Mouse (Mus musculus): ENCODE results near the gene Plcb2. TPM values are rescaled to one million over a fixed set of nuclear protein-coding genes. Genes with fewer than 3 reads are reported as not detected.
A peak's percentile ranks its signal among the peaks of the same experiment; 100 is the strongest.

Plcb2 gene
- polyA plus RNA-seq, 1 experiment from 2014 or later, result 1.4 TPM

- H3K9ac ChIP-seq (ENCODE audit: low read depth, low read length), result peak within 1 kb of the TSS; percentile 50
- H3K27ac ChIP-seq, result peak within 1 kb of the TSS; percentile 92
- H3K9me3 ChIP-seq (replicated peaks; ENCODE audit: low read length), result no peaks in the 10 kb centered on the region
- DNase-seq (ENCODE audit: low spot score) (peak; percentile 88), ATAC-seq (replicated peaks; ENCODE audit: low FRiP score, low read depth) (peak; percentile 80)
- WGBS, result 6% methylated on average over 29 of the region's 29 CpGs
- peak within 1 kb of the TSS; percentile 53 for H3K4me2 ChIP-seq (ENCODE audit: low read length)
- 0 out of 2 replicates have a peak, but pooled peaks cover 3% of the 10 kb centered on the region for H3K27me3 ChIP-seq (ENCODE audit: insufficient read depth, low read length)
- H3K4me1 ChIP-seq (replicated peaks; ENCODE audit: insufficient read depth, low read length), result peaks cover 23% of the 10 kb centered on the region
- H3K36me3 ChIP-seq (ENCODE audit: insufficient read depth, low read length), result no peaks in the 10 kb centered on the region
- peak within 1 kb of the TSS; percentile 22; the same call in 1 of the 2 replicates for H3K4me3 ChIP-seq (replicated peaks; ENCODE audit: low read depth, low read length)
- TF ChIP-seq CTCF (IDR thresholded peaks at IDR 0.05; ENCODE audit: low read depth), result no peak
These were observed 33.9 kb upstream of the Plcb2 start, which contains the start of gene Ccdc9b for GRCm38 (mm10) chr2:118761906-118762783. Gene Ccdc9b (minus strand): TSS chr2:118762661.

GRCm38 (mm10) chr2:118761358-118761757, 33.1 kb upstream of the Plcb2 start:
- Histone ChIP-seq H3K9ac (ENCODE audit: low read depth, low read length) (peak overlapping the region; percentile 50; the same call in 1 of the 2 replicates), H3K4me3 (replicated peaks; ENCODE audit: low read depth, low read length) (no peak overlapping the region), H3K4me1 (replicated peaks; ENCODE audit: insufficient read depth, low read length) (peaks cover 23% of the 10 kb centered on the region), H3K36me3 (ENCODE audit: insufficient read depth, low read length) (no peaks in the 10 kb centered on the region), H3K4me2 (ENCODE audit: low read length) (peak overlapping the region; percentile 53), H3K27ac (peak overlapping the region; percentile 92), H3K9me3 (replicated peaks; ENCODE audit: low read length) (no peaks in the 10 kb centered on the region), H3K27me3 (ENCODE audit: insufficient read depth, low read length) (0 out of 2 replicates have a peak, but pooled peaks cover 3% of the 10 kb centered on the region)
- TF ChIP-seq CTCF (IDR thresholded peaks at IDR 0.05; ENCODE audit: low read depth), result peak; percentile 36
- DNase-seq (ENCODE audit: low spot score) (no peak), ATAC-seq (replicated peaks; ENCODE audit: low FRiP score, low read depth) (no peak)
- 87% methylated on average over 12 of the region's 12 CpGs for WGBS

GRCm38 (mm10) chr2:118760311-118761025, 32.2 kb upstream of the Plcb2 start:
- no peak overlapping the region for H3K4me3 ChIP-seq (replicated peaks; ENCODE audit: low read depth, low read length)
- no peak for TF ChIP-seq CTCF (IDR thresholded peaks at IDR 0.05; ENCODE audit: low read depth)
- no peaks in the 10 kb centered on the region for H3K9me3 ChIP-seq (replicated peaks; ENCODE audit: low read length)
- H3K27ac ChIP-seq, result no peak overlapping the region
- ATAC-seq (replicated peaks; ENCODE audit: low FRiP score, low read depth) (no peak), DNase-seq (ENCODE audit: low spot score) (no peak)
- 0 out of 2 replicates have a peak, but pooled peaks cover 3% of the 10 kb centered on the region for H3K27me3 ChIP-seq (ENCODE audit: insufficient read depth, low read length)
- no peak overlapping the region for H3K9ac ChIP-seq (ENCODE audit: low read depth, low read length)
- no peak overlapping the region for H3K4me2 ChIP-seq (ENCODE audit: low read length)
- no peaks in the 10 kb centered on the region for H3K36me3 ChIP-seq (ENCODE audit: insufficient read depth, low read length)
- WGBS, result 88% methylated on average over 11 of the region's 11 CpGs
- H3K4me1 ChIP-seq (replicated peaks; ENCODE audit: insufficient read depth, low read length), result peaks cover 23% of the 10 kb centered on the region

DNA sequence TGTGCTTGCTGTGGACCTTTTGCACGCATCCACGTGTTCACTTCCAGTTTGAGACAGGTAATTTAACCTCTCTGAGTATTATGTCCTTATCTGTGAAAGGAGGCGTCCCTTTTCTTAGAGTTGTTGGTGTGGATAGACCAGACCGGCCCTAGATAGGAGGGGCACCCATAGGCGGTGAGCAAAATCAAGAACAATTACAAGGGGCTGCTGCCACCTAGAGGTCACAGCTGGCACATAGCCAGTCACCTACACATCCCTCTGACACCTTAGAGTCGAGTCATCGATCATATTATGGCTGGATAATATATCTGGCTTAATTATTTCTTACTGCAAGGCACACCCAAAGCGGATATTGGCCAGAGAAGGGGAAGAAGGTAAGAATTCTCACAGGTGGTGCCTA, 31.6 kb upstream of the Plcb2 start:
- 11% methylated on average over 8 of the region's 8 CpGs for WGBS
- peak; percentile 83 for DNase-seq (ENCODE audit: low spot score)
- Histone ChIP-seq H3K27ac (no peak overlapping the region), H3K4me1 (replicated peaks; ENCODE audit: insufficient read depth, low read length) (peaks cover 23% of the 10 kb centered on the region), H3K27me3 (ENCODE audit: insufficient read depth, low read length) (0 out of 2 replicates have a peak, but pooled peaks cover 3% of the 10 kb centered on the region), H3K9me3 (replicated peaks; ENCODE audit: low read length) (no peaks in the 10 kb centered on the region), H3K36me3 (ENCODE audit: insufficient read depth, low read length) (no peaks in the 10 kb centered on the region), H3K4me2 (ENCODE audit: low read length) (no peak overlapping the region), H3K9ac (ENCODE audit: low read depth, low read length) (no peak overlapping the region), H3K4me3 (replicated peaks; ENCODE audit: low read depth, low read length) (no peak overlapping the region)
- TF ChIP-seq CTCF (IDR thresholded peaks at IDR 0.05; ENCODE audit: low read depth), result peak; percentile 86
- ATAC-seq (replicated peaks; ENCODE audit: low FRiP score, low read depth), result no peak; the same call in 1 of the 2 replicates

- no peak for TF ChIP-seq CTCF (IDR thresholded peaks at IDR 0.05; ENCODE audit: low read depth)
- Histone ChIP-seq H3K27ac (no peak overlapping the region), H3K4me1 (replicated peaks; ENCODE audit: insufficient read depth, low read length) (0 out of 2 replicates have a peak, but pooled peaks cover under 1% of the 10 kb centered on the region), H3K9me3 (replicated peaks; ENCODE audit: low read length) (no peaks in the 10 kb centered on the region), H3K36me3 (ENCODE audit: insufficient read depth, low read length) (no peaks in the 10 kb centered on the region), H3K9ac (ENCODE audit: low read depth, low read length) (no peak overlapping the region), H3K4me2 (ENCODE audit: low read length) (no peak overlapping the region), H3K4me3 (replicated peaks; ENCODE audit: low read depth, low read length) (no peak overlapping the region), H3K27me3 (ENCODE audit: insufficient read depth, low read length) (0 out of 2 replicates have a peak, but pooled peaks cover 3% of the 10 kb centered on the region)
- WGBS, result 77% methylated on average over 4 of the region's 4 CpGs
- ATAC-seq (replicated peaks; ENCODE audit: low FRiP score, low read depth) (no peak), DNase-seq (ENCODE audit: low spot score) (no peak)
These were observed 27.9 kb upstream of the Plcb2 start for GRCm38 (mm10) chr2:118756103-118756502.

DNA sequence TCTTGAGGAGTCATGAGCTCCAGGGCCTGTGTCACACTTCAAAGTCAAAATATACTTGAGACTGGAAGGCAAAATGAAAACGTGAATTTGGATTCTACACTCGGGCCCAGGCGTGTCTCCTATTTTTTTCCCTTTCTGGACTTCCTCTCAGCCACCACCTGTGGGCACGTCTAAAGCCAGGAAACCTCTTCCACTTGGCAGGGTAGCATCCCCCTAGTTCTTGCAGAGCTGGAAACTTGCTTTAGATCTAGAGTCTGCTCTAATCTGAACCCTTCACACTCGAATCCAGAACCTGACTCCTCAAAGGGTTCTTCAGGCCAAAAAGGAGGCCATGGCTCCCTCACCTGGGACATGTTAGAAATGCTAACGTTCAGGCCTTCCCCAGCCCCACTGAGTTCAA, 27.2 kb upstream of the Plcb2 start:
- 84% methylated on average over 6 of the region's 6 CpGs for WGBS

More for the DNA sequence above, 27.2 kb upstream of the Plcb2 start:
- Histone ChIP-seq H3K4me3 (replicated peaks; ENCODE audit: low read depth, low read length) (no peak overlapping the region), H3K9ac (ENCODE audit: low read depth, low read length) (no peak overlapping the region), H3K27me3 (ENCODE audit: insufficient read depth, low read length) (0 out of 2 replicates have a peak, but pooled peaks cover 3% of the 10 kb centered on the region), H3K4me2 (ENCODE audit: low read length) (no peak overlapping the region), H3K9me3 (replicated peaks; ENCODE audit: low read length) (no peaks in the 10 kb centered on the region), H3K4me1 (replicated peaks; ENCODE audit: insufficient read depth, low read length) (no peaks in the 10 kb centered on the region), H3K36me3 (ENCODE audit: insufficient read depth, low read length) (no peaks in the 10 kb centered on the region), H3K27ac (no peak overlapping the region)
- TF ChIP-seq CTCF (IDR thresholded peaks at IDR 0.05; ENCODE audit: low read depth), result no peak
- DNase-seq (ENCODE audit: low spot score) (no peak), ATAC-seq (replicated peaks; ENCODE audit: low FRiP score, low read depth) (no peak)

Data from kidney, postnatal 0 days (tissue).